Mouse (Mus musculus) layer of hippocampus, adult 8-10 months (tissue): ENCODE results near the gene Cep78. TPM values are rescaled to one million over a fixed set of nuclear protein-coding genes. Genes with fewer than 3 reads are reported as not detected.

ENCODE experiments used
- DNase-seq, 2 experiments: peaks; one replicate each; pipeline ENCODE4 v3.0.0; 2022; ENCODE audit warnings: low spot score in 2 of 2
- total RNA-seq, 4 experiments: library from RNA; stranded (reverse); gene quantifications; 2 replicates each; pipeline ENCODE4 v1.2.4; 2022

Cep78 gene
- total RNA-seq, 4 experiments from 2014 or later = 9.9 to 11.8 (median 11.5) TPM

- DNase-seq = no peak
Measured at GRCm38 (mm10) chr19:15910987-15911386, 73.8 kb downstream of the Cep78 start.

DNA sequence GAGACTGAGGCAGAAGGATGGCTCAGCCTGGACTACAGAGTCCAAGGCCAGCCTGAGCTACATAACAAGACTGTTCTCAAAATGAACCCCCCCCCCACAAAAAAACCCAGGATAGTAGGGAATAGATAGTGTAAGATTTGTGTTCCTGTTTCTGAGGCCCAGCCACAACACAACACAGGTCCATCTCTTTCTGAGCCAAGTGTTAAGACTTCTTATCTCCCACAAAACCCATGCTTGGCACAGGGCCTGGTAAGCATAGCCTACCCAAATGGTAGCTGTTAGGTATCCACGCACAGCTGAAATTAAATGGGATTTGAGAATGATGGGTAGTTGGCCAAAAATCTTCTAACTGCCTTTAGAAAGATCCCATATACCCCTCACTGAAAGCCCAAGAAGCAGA, 74.3 kb downstream of the Cep78 start:
- DNase-seq = no peak

DNA sequence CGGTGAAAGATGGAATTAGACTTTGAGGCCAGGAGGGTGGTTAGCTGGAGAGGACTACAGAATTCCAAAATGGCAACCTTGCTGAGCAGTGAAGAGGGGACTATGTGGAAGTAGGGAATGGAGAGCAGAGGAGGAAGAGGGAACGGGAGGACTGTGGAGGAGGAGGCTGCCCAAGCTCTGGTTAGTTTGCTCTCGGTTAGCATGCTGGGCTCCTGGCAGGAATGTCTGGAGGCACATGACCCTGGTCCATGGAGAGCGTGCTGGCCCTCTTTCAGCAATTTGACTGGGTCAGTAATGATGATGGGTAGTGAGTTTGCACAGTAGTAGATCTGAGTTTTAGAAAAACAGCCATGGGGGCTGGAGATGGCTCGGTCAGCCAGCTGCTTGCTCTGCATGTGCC, 76.8 kb downstream of the Cep78 start:
- no peak for DNase-seq

Other genes with a start within 250 kb of the Cep78 start
- 100 to 1,000 TPM; 116 to 123 (median 118) TPM for gene Psat1, start 37.7 kb downstream of the Cep78 start, total RNA-seq
- 100 to 1,000 TPM; 169 to 195 (median 180) TPM for gene Gnaq, start 147.8 kb upstream of the Cep78 start, total RNA-seq